Mouse (Mus musculus): ENCODE measurements around the gene Olfr374. TPM values are rescaled to one million over a fixed set of nuclear protein-coding genes. Genes with fewer than 3 reads are reported as not detected.
"Not testable (repeated sequence)": the region's sequence is repeated elsewhere in the genome, so short reads cannot be mapped to it uniquely, and the experiment has no call there.

The Olfr374 gene
- total RNA-seq (2015) (not detected in 2 replicates), total RNA-seq (2017) (not detected in 2 replicates)

GRCm38 (mm10) chr8:72106740-72107139, at the start of gene Olfr374:
Gene Olfr374, plus strand, starts transcription at chr8:72107040.
- ATAC-seq (replicated peaks; ENCODE audit: poor library complexity) = no peak

GRCm38 (mm10) chr8:72057643-72058042, 49.2 kb upstream of the Olfr374 start:
- peak; percentile 66 for ATAC-seq (replicated peaks; ENCODE audit: poor library complexity)

- ATAC-seq (replicated peaks; ENCODE audit: poor library complexity) = peak; percentile 97
These were observed 39.9 kb upstream of the Olfr374 start for GRCm38 (mm10) chr8:72066819-72067399.

GRCm38 (mm10) chr8:72082877-72083276, 24.0 kb upstream of the Olfr374 start, which contains the start of gene Olfr373:
Gene Olfr373, plus strand, starts transcription at chr8:72083177.
- not testable (repeated sequence) for ATAC-seq (replicated peaks; ENCODE audit: poor library complexity)

DNA sequence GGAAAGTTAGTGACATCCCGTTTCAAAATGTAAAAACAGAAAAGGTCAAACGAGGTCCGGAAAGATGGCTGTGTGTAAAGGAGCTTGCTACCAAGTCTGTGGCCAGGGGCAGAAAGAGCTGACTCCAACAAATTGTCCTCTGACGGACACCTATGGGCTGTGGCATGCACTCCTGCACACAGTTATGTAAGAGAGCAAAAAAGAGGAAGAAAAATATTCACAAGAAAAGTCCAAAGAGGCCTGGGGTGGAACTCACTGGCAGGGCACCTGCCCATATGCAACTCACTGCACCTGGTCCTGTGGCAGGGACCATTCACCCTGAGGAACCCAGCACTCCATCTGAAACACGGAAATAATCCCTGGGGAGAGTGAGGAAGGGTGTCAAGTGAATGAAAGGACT, 22.1 kb upstream of the Olfr374 start:
- peak; percentile 78 for ATAC-seq (replicated peaks; ENCODE audit: poor library complexity)

- not testable (repeated sequence) for ATAC-seq (replicated peaks; ENCODE audit: poor library complexity)
These were observed 19.2 kb upstream of the Olfr374 start for GRCm38 (mm10) chr8:72087611-72088010.

- not testable (repeated sequence) for ATAC-seq (replicated peaks; ENCODE audit: poor library complexity)
These were observed 10.1 kb upstream of the Olfr374 start for GRCm38 (mm10) chr8:72096721-72097120.

DNA sequence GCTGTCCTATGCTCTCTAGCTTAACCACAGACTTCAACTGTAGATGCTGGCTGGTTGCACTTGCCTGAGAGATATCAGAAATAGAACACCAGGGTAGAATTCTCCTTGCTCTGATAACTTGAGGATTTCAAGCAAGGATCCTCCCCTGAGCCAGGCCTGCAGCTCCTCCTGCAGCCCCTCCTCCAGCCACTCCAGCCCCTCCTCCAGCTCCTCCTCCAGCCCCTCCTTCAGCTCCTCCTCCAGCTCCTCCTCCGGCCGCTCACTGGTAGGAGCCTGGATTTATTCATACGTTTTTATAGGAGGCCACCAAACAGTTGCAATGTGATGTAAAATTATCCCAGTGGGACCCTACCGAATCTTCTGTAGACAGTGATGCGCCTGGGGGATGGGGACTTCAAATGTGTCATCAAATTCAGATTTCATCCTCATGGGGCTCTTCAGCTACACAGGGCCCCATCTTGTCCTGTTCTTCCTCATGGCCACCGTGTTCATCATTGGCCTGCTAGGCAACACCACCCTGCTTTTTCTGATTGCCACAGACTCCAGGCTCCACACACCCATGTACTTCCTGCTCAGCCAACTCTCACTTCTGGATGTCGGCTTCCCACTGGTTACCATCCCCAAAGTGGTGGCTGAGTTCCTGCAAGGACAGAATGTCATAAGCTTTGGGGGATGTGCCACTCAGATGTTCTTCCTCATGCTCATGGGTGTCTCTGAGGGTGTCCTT, 7.3 kb upstream of the Olfr374 start:
- peak; percentile 96 for ATAC-seq (replicated peaks; ENCODE audit: poor library complexity)

GRCm38 (mm10) chr8:72105165-72105564, 1.7 kb upstream of the Olfr374 start:
- peak; percentile 61 for ATAC-seq (replicated peaks; ENCODE audit: poor library complexity)

GRCm38 (mm10) chr8:72110876-72111275, 4.0 kb downstream of the Olfr374 start:
- peak; percentile 65; the same call in 1 of the 2 replicates for ATAC-seq (replicated peaks; ENCODE audit: poor library complexity)

GRCm38 (mm10) chr8:72112486-72112885, 5.6 kb downstream of the Olfr374 start:
- no peak for ATAC-seq (replicated peaks; ENCODE audit: poor library complexity)

- ATAC-seq (replicated peaks; ENCODE audit: poor library complexity) = no peak
These were observed 8.4 kb downstream of the Olfr374 start for GRCm38 (mm10) chr8:72115202-72115601.

GRCm38 (mm10) chr8:72118616-72119015, 11.8 kb downstream of the Olfr374 start:
- no peak for ATAC-seq (replicated peaks; ENCODE audit: poor library complexity)

GRCm38 (mm10) chr8:72121486-72121885, 14.6 kb downstream of the Olfr374 start:
- not testable (repeated sequence) for ATAC-seq (replicated peaks; ENCODE audit: poor library complexity)

GRCm38 (mm10) chr8:72121997-72122396, 15.2 kb downstream of the Olfr374 start:
- no peak for ATAC-seq (replicated peaks; ENCODE audit: poor library complexity)

- ATAC-seq (replicated peaks; ENCODE audit: poor library complexity) = no peak
These were observed 21.0 kb downstream of the Olfr374 start for GRCm38 (mm10) chr8:72127834-72128233.

GRCm38 (mm10) chr8:72131251-72131650, 24.4 kb downstream of the Olfr374 start:
- ATAC-seq (replicated peaks; ENCODE audit: poor library complexity) = no peak

DNA sequence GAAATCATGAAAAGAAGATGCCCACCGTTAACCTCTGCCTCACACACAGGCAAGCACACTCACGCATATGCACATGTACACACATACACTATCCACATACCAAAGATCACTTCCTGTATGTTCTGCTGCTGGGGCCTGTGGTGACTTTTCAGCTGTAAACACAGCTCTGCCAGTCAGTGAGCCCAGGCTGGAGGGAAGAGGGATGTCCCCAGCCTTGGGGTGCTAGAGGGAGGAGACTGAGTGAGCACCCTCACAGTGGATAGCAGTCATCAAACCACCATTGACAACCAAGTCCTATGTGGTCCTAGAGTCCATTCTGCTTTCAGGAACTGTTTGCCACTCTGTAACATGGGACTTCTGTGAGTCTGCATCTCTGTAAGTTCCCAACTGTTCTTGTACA, 25.1 kb downstream of the Olfr374 start:
- no peak; the same call in 1 of the 2 replicates for ATAC-seq (replicated peaks; ENCODE audit: poor library complexity)

DNA sequence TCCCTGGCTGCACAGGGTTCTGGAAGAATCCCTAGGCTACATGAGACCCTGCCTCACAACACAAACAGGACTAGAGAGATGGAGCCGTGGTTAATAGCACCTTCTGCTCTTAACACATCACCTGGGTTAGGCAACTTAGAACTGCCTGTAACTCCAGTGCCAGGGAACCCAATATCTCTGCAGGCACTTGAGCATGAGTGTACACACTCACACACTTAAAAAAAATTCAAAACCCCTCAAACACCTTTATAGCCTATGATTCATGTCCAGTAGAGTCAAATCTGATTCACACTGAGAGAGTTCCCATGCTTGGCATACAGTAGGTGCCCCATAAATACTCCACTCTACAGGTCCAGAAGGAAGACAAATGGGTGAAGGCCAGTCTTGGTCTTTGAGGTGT, 25.6 kb downstream of the Olfr374 start:
- ATAC-seq (replicated peaks; ENCODE audit: poor library complexity) = no peak

DNA sequence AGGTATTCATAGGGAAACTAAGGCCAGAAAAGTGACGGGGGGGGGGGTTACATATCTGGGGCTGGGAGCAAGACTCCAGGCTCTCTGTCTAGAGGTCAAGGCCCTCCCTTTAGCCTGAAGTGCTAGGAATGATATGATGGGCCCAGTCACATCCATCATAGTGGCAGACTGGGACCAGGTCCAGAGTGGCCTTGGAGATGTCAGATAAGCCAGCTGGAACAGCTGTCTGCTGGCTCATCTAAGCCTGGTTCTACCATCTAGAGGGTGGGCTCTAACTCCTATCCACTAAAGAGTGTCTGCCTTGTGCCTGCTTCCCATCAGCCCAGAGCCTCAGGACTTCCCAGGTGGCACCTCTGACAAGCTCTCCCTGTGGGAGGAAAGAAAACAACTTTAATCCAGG, 26.1 kb downstream of the Olfr374 start:
- no peak for ATAC-seq (replicated peaks; ENCODE audit: poor library complexity)

DNA sequence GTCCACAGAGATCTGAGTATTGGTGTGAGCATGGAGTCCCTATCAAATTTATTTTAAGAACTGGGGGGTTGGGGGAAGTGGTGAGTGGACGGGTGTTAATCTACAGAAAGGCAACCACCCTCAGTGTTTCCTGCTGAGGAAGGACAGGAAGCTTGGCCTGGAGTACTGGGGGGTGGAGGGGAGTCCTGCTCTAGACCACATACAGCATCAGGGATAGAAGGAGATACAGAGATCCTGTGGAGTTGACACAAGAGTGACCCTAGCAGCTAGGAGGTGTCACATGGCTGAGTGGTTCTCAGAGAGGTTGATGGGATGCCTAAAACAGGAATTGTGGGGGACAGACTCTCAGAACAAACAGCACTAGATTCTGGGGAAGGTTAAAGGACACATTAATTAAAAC, 26.7 kb downstream of the Olfr374 start:
- peak; percentile 42 for ATAC-seq (replicated peaks; ENCODE audit: poor library complexity)

- ATAC-seq (replicated peaks; ENCODE audit: poor library complexity) = 0 out of 2 replicates have a peak, but pooled peaks have one; percentile 4
These were observed 28.1 kb downstream of the Olfr374 start, which contains the start of gene Tpm4 for GRCm38 (mm10) chr8:72134756-72135445. Gene Tpm4, plus strand, starts transcription at chr8:72134975.
